Mouse (Mus musculus): ENCODE data around the gene Syngr2. TPM values are rescaled to one million over a fixed set of nuclear protein-coding genes. Genes with fewer than 3 reads are reported as not detected.

Gene Syngr2
- polyA plus RNA-seq, 1 experiment from 2014 or later, result 15.9 TPM

- Histone ChIP-seq H3K27ac (no peak overlapping the region), H3K4me1 (peaks cover 26% of the 10 kb centered on the region), H3K9me3 (replicated peaks) (no peaks in the 10 kb centered on the region), H3K27me3 (peaks cover 49% of the 10 kb centered on the region), H3K9ac (no peak overlapping the region), H3K36me3 (ENCODE audit: poor library complexity, severe bottlenecking) (no peaks in the 10 kb centered on the region), H3K4me3 (no peak overlapping the region), H3K4me2 (no peak overlapping the region)
- 14% methylated on average over 11 of the region's 11 CpGs for WGBS
- no peak for ATAC-seq
Observed at GRCm38 (mm10) chr11:117863174-117863856, 53.8 kb downstream of the Syngr2 start.

Other genes starting within 250 kb of the Syngr2 start
- gene Tnrc6c, start 155.4 kb upstream of the Syngr2 start, polyA plus RNA-seq (2015; fragmentation: Nextera tagmentation; extraction: Ambion mirVana), result 23.7 and 24.7 TPM in 2 replicates
- 0.45 and 0.52 TPM in 2 replicates for gene Tmc8, start 27.6 kb upstream of the Syngr2 start, polyA plus RNA-seq (2015; fragmentation: Nextera tagmentation; extraction: Ambion mirVana)
- gene Tmc6, start 27.5 kb upstream of the Syngr2 start, polyA plus RNA-seq (2015; fragmentation: Nextera tagmentation; extraction: Ambion mirVana), result 1.8 and 2.1 TPM in 2 replicates
- gene 6030468B19Rik, start 12.0 kb upstream of the Syngr2 start, polyA plus RNA-seq (2015; fragmentation: Nextera tagmentation; extraction: Ambion mirVana), result not detected in 2 replicates
- 0.36 and 0.49 TPM in 2 replicates for gene Gm20708, start within 50 bp of the Syngr2 start, polyA plus RNA-seq (2015; fragmentation: Nextera tagmentation; extraction: Ambion mirVana)
- gene Afmid, start 16.3 kb downstream of the Syngr2 start, polyA plus RNA-seq (2015; fragmentation: Nextera tagmentation; extraction: Ambion mirVana), result 7.4 and 7.5 TPM in 2 replicates
- 103 and 104 TPM in 2 replicates for gene Tk1, start 16.4 kb downstream of the Syngr2 start, polyA plus RNA-seq (2015; fragmentation: Nextera tagmentation; extraction: Ambion mirVana)
- gene Birc5, start 39.6 kb downstream of the Syngr2 start, polyA plus RNA-seq (2015; fragmentation: Nextera tagmentation; extraction: Ambion mirVana), result 231 and 243 TPM in 2 replicates
- gene Tmem235, start 51.1 kb downstream of the Syngr2 start, polyA plus RNA-seq (2015; fragmentation: Nextera tagmentation; extraction: Ambion mirVana), result not detected in 2 replicates
- gene Tha1, start 63.8 kb downstream of the Syngr2 start, polyA plus RNA-seq (2015; fragmentation: Nextera tagmentation; extraction: Ambion mirVana), result 2.3 and 2.5 TPM in 2 replicates
- gene Socs3, start 160.4 kb downstream of the Syngr2 start, polyA plus RNA-seq (2015; fragmentation: Nextera tagmentation; extraction: Ambion mirVana), result 12.4 and 13.5 TPM in 2 replicates
- 42.7 and 47.7 TPM in 2 replicates for gene Pgs1, start 176.6 kb downstream of the Syngr2 start, polyA plus RNA-seq (2015; fragmentation: Nextera tagmentation; extraction: Ambion mirVana)